Mouse (Mus musculus) midbrain, embryonic 15.5 days (tissue): Measurements from ENCODE around the gene Usp40. TPM values are rescaled to one million over a fixed set of nuclear protein-coding genes. Genes with fewer than 3 reads are reported as not detected.

Experiments used
- ATAC-seq: fragments of 200-750 bp; cut with Nextera tagmentation; replicated peaks from 2 replicates; pipeline ENCODE4 v1.8.0; 2017; ENCODE audit warnings: moderate TSS enrichment
- H3K27ac ChIP-seq: fragments of 300-500 bp; sonication (generic); 2 replicates; pipeline ENCODE4 v1.5.1; 2015; ENCODE audit warnings: mild to moderate bottlenecking, inconsistent platforms
- H3K27me3 ChIP-seq: fragments of 300-500 bp; sonication (generic); replicated peaks from 2 replicates; pipeline ENCODE4 v1.6.1; 2015; ENCODE audit warnings: inconsistent platforms
- H3K36me3 ChIP-seq: fragments of 300-500 bp; sonication (generic); replicated peaks from 2 replicates; pipeline ENCODE4 v1.6.1; 2015; ENCODE audit warnings: inconsistent platforms
- H3K4me1 ChIP-seq: fragments of 300-500 bp; sonication (generic); 2 replicates; pipeline ENCODE4 v1.6.1; 2015; ENCODE audit warnings: inconsistent platforms
- H3K4me2 ChIP-seq: fragments of 300-500 bp; sonication (generic); 2 replicates; pipeline ENCODE4 v1.6.1; 2015; ENCODE audit warnings: inconsistent platforms, mild to moderate bottlenecking, moderate library complexity
- H3K4me3 ChIP-seq: fragments of 300-500 bp; sonication (generic); 2 replicates; pipeline ENCODE4 v1.5.1; 2015; ENCODE audit warnings: mild to moderate bottlenecking, inconsistent platforms
- H3K9ac ChIP-seq: fragments of 300-500 bp; sonication (generic); 2 replicates; pipeline ENCODE4 v1.6.1; 2015; ENCODE audit warnings: mild to moderate bottlenecking, inconsistent platforms
- H3K9me3 ChIP-seq: fragments of 300-500 bp; sonication (generic); 2 replicates; pipeline ENCODE4 v1.6.1; 2016; ENCODE audit warnings: inconsistent platforms
- WGBS: fragments of 180-500 bp; shearing (Covaris S2); methylation state at CpG from one replicate; pipeline ENCODE4 v1.1.7; 2015; ENCODE audit warnings: mixed read lengths; 5-methylcytosine and 5-hydroxymethylcytosine counted together
- polyA plus RNA-seq: library from polyadenylated mRNA; unstranded; fragments of >200 nt; fragmentation: Nextera tagmentation; extraction: Ambion mirVana; gene quantifications from 2 replicates; pipeline ENCODE4 v1.2.1, GENCODE M21; 2015

Usp40 gene
- polyA plus RNA-seq, 1 experiment from 2014 or later = 23.4 TPM

GRCm38 (mm10) chr1:87992716-87993115 lies 15.6 kb downstream of the Usp40 start:
- H3K36me3 ChIP-seq = peaks cover 60% of the 10 kb centered on the region
- H3K9me3 ChIP-seq = no peaks in the 10 kb centered on the region
- H3K4me1 ChIP-seq = no peaks in the 10 kb centered on the region
- ATAC-seq = no peak
- no peak overlapping the region for H3K9ac ChIP-seq
- no peaks in the 10 kb centered on the region for H3K27me3 ChIP-seq
- no peak overlapping the region for H3K4me2 ChIP-seq
- H3K4me3 ChIP-seq = no peak overlapping the region
- H3K27ac ChIP-seq = no peak overlapping the region
- 97% methylated on average over 2 of the region's 2 CpGs for WGBS

- WGBS = 61% methylated on average over 4 of the region's 4 CpGs
- Histone ChIP-seq H3K9me3 (no peaks in the 10 kb centered on the region), H3K27me3 (no peaks in the 10 kb centered on the region), H3K9ac (no peak overlapping the region), H3K36me3 (peaks cover 55% of the 10 kb centered on the region), H3K4me1 (no peaks in the 10 kb centered on the region), H3K4me3 (no peak overlapping the region), H3K27ac (no peak overlapping the region), H3K4me2 (no peak overlapping the region)
- no peak for ATAC-seq
Observed at GRCm38 (mm10) chr1:87982291-87982690, 26.1 kb downstream of the Usp40 start.

DNA sequence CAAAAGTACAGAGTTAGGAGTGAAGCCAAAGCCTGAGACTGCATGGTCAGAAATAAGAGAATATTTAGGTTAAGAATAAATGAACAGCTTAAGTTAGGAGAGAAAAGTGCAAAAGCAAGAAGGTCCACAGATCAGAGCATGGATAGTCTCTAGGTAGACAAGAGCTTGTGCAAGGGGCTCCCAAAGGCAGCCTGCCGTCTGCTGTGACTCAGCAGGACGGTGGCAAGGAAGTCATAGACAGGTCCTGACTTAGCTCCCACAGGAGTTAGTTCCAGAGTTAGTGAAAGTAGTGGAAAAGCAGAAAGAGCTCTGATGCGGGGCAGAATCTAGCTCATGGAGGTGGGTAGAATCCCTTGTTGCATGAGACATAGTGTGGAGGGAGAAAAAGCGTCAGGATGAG lies 38.0 kb downstream of the Usp40 start:
- no peaks in the 10 kb centered on the region for H3K27me3 ChIP-seq
- no peaks in the 10 kb centered on the region for H3K9me3 ChIP-seq
- no peak overlapping the region for H3K4me2 ChIP-seq
- 90% methylated on average over 4 of the region's 4 CpGs for WGBS
- no peak overlapping the region for H3K9ac ChIP-seq
- no peak overlapping the region for H3K4me3 ChIP-seq
- no peak overlapping the region for H3K27ac ChIP-seq
- ATAC-seq = no peak
- no peaks in the 10 kb centered on the region for H3K4me1 ChIP-seq
- H3K36me3 ChIP-seq = peaks cover 22% of the 10 kb centered on the region

- H3K4me3 ChIP-seq = no peak overlapping the region
- H3K27me3 ChIP-seq = no peaks in the 10 kb centered on the region
- 81% methylated on average over 2 of the region's 2 CpGs for WGBS
- ATAC-seq = no peak
- H3K4me2 ChIP-seq = no peak overlapping the region
- no peaks in the 10 kb centered on the region for H3K9me3 ChIP-seq
- H3K27ac ChIP-seq = no peak overlapping the region
- H3K4me1 ChIP-seq = no peaks in the 10 kb centered on the region
- no peak overlapping the region for H3K9ac ChIP-seq
- peaks cover 33% of the 10 kb centered on the region for H3K36me3 ChIP-seq
Observed at GRCm38 (mm10) chr1:87961459-87962167, 46.7 kb downstream of the Usp40 start.

GRCm38 (mm10) chr1:87960752-87961151 lies 47.6 kb downstream of the Usp40 start:
- Histone ChIP-seq H3K27me3 (no peaks in the 10 kb centered on the region), H3K27ac (no peak overlapping the region), H3K4me3 (no peak overlapping the region), H3K4me1 (no peaks in the 10 kb centered on the region), H3K9ac (no peak overlapping the region), H3K9me3 (no peaks in the 10 kb centered on the region), H3K4me2 (no peak overlapping the region), H3K36me3 (peaks cover 39% of the 10 kb centered on the region)
- ATAC-seq = no peak
- WGBS = 93% methylated on average over 4 of the region's 4 CpGs

DNA sequence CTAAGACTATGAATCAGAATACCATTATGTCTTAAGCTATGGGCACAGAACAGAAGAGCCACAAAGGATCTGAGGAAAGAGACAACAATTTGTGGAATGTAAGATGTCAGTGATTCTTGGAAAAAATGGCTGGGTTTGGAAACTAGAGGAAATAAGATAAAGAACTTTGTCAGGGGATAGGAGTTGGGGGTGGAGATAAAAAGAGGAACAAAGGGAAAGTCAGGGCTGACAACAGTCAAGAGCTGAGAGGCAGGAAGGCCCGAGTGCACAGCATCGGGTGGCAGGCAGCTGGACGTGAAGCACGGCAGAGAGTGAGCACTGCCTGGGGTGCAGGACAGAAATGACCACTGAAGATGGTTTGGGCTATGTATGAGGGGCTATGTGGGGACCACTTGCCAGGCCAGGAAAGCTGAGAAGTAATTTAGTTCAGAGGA lies 48.3 kb downstream of the Usp40 start:
- Histone ChIP-seq H3K27ac (no peak overlapping the region), H3K9me3 (no peaks in the 10 kb centered on the region), H3K4me2 (no peak overlapping the region), H3K4me1 (no peaks in the 10 kb centered on the region), H3K36me3 (peaks cover 46% of the 10 kb centered on the region), H3K4me3 (no peak overlapping the region), H3K27me3 (no peaks in the 10 kb centered on the region), H3K9ac (no peak overlapping the region)
- ATAC-seq = no peak
- WGBS = 28% methylated on average over 4 of the region's 4 CpGs

GRCm38 (mm10) chr1:87959532-87959931 lies 48.8 kb downstream of the Usp40 start:
- H3K27ac ChIP-seq = no peak overlapping the region
- ATAC-seq = no peak
- no peak overlapping the region for H3K4me2 ChIP-seq
- no peaks in the 10 kb centered on the region for H3K27me3 ChIP-seq
- no peak overlapping the region for H3K4me3 ChIP-seq
- 82% methylated on average over 4 of the region's 4 CpGs for WGBS
- H3K9ac ChIP-seq = no peak overlapping the region
- peaks cover 48% of the 10 kb centered on the region for H3K36me3 ChIP-seq
- H3K9me3 ChIP-seq = no peaks in the 10 kb centered on the region
- H3K4me1 ChIP-seq = no peaks in the 10 kb centered on the region

GRCm38 (mm10) chr1:87958931-87959330 lies 49.4 kb downstream of the Usp40 start:
- Histone ChIP-seq H3K4me2 (no peak overlapping the region), H3K4me1 (no peaks in the 10 kb centered on the region), H3K9me3 (no peaks in the 10 kb centered on the region), H3K4me3 (no peak overlapping the region), H3K27ac (no peak overlapping the region), H3K27me3 (no peaks in the 10 kb centered on the region), H3K9ac (no peak overlapping the region), H3K36me3 (peaks cover 46% of the 10 kb centered on the region)
- 98% methylated on average over 1 of the region's 1 CpGs for WGBS
- ATAC-seq = no peak

DNA sequence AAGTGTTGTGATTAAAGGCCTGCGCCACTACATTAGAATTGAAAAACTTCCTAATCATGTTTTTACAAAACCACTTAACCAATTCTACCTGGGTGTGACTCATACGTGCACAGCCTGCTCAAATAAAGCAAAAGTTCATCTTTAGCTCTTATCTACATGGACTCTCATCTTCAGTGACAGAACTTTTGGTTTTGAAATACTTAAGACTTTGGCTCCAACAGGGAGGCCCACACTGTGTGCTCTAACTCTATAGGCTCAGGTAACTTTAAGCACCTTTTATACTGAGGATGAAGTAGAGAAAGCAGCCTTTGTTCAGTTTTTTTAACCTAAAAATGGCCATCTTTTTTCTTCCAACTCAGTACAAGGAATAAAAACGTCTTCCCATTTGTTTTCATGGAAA lies 55.3 kb downstream of the Usp40 start:
- H3K9me3 ChIP-seq = no peaks in the 10 kb centered on the region
- no peak overlapping the region for H3K4me3 ChIP-seq
- no peaks in the 10 kb centered on the region for H3K27me3 ChIP-seq
- 80% methylated on average over 3 of the region's 3 CpGs for WGBS
- H3K36me3 ChIP-seq = peaks cover 77% of the 10 kb centered on the region
- H3K9ac ChIP-seq = no peak overlapping the region
- H3K27ac ChIP-seq = no peak overlapping the region
- no peaks in the 10 kb centered on the region for H3K4me1 ChIP-seq
- no peak for ATAC-seq
- no peak overlapping the region for H3K4me2 ChIP-seq

GRCm38 (mm10) chr1:87951641-87952040 lies 56.7 kb downstream of the Usp40 start:
- ATAC-seq = no peak
- Histone ChIP-seq H3K27ac (no peak overlapping the region), H3K27me3 (no peaks in the 10 kb centered on the region), H3K9ac (no peak overlapping the region), H3K9me3 (no peaks in the 10 kb centered on the region), H3K4me3 (no peak overlapping the region), H3K36me3 (peaks cover 74% of the 10 kb centered on the region), H3K4me1 (no peaks in the 10 kb centered on the region), H3K4me2 (no peak overlapping the region)
- WGBS = 97% methylated on average over 3 of the region's 3 CpGs

DNA sequence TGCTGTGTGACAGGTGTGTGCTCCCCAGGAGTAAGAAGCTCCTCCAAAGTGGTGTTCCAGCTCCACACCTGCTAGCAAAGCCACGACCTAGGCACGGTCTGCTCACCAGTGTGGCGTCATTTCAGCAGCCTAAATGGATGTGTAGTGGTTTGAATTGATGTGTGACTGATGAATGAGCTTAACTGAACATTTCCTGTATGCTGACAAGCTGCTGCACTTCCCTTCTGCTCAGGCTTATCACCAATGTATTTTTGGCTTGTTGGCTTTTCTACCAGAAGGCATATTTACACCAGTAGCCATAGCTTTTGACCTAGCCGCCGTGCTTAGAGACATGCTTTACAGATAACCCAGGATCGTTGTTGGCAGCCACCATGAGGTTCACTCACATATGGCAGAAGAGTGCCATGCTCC lies 60.7 kb downstream of the Usp40 start:
- peaks cover 69% of the 10 kb centered on the region for H3K36me3 ChIP-seq
- no peak overlapping the region for H3K27ac ChIP-seq
- no peak overlapping the region for H3K4me2 ChIP-seq
- H3K27me3 ChIP-seq = no peaks in the 10 kb centered on the region
- H3K9me3 ChIP-seq = no peaks in the 10 kb centered on the region
- WGBS = 95% methylated on average over 6 of the region's 6 CpGs
- no peak overlapping the region for H3K4me3 ChIP-seq
- no peak overlapping the region for H3K9ac ChIP-seq
- H3K4me1 ChIP-seq = no peaks in the 10 kb centered on the region
- ATAC-seq = no peak

DNA sequence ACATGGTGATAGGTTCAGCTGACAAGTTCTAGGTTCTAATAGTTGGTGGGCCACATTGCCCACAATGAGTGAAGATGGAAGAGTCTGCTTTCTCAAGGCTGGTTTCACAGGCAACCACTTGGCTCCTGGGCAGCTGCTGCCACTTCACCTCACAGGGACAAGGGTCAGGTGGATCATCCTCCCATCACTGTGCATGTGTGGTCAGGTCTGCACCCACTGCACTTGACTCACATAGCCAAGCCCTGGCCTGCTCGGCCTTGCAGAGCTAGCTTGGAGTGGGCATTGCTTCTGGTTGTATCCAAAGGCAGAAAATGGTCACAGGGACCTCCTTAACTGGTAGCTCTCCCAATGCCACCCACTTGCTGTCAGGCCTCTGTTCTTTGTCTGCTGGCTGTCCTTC lies 66.6 kb downstream of the Usp40 start:
- H3K9ac ChIP-seq = no peak overlapping the region
- H3K4me2 ChIP-seq = no peak overlapping the region
- H3K36me3 ChIP-seq = peaks cover 50% of the 10 kb centered on the region
- H3K27me3 ChIP-seq = no peaks in the 10 kb centered on the region
- H3K4me1 ChIP-seq = no peaks in the 10 kb centered on the region
- no peak overlapping the region for H3K27ac ChIP-seq
- no peaks in the 10 kb centered on the region for H3K9me3 ChIP-seq
- ATAC-seq = no peak
- WGBS = 95% methylated on average over 1 of the region's 1 CpGs
- H3K4me3 ChIP-seq = no peak overlapping the region

GRCm38 (mm10) chr1:87936516-87936915 lies 71.8 kb downstream of the Usp40 start:
- WGBS = 62% methylated on average over 2 of the region's 2 CpGs
- no peak overlapping the region for H3K4me2 ChIP-seq
- H3K9ac ChIP-seq = no peak overlapping the region
- peaks cover 31% of the 10 kb centered on the region for H3K36me3 ChIP-seq
- ATAC-seq = no peak
- H3K9me3 ChIP-seq = no peaks in the 10 kb centered on the region
- no peak overlapping the region for H3K27ac ChIP-seq
- H3K4me1 ChIP-seq = no peaks in the 10 kb centered on the region
- no peak overlapping the region for H3K4me3 ChIP-seq
- H3K27me3 ChIP-seq = no peaks in the 10 kb centered on the region
